Mouse (Mus musculus): ENCODE results near the gene Gm17349.

Gene Gm17349

DNA sequence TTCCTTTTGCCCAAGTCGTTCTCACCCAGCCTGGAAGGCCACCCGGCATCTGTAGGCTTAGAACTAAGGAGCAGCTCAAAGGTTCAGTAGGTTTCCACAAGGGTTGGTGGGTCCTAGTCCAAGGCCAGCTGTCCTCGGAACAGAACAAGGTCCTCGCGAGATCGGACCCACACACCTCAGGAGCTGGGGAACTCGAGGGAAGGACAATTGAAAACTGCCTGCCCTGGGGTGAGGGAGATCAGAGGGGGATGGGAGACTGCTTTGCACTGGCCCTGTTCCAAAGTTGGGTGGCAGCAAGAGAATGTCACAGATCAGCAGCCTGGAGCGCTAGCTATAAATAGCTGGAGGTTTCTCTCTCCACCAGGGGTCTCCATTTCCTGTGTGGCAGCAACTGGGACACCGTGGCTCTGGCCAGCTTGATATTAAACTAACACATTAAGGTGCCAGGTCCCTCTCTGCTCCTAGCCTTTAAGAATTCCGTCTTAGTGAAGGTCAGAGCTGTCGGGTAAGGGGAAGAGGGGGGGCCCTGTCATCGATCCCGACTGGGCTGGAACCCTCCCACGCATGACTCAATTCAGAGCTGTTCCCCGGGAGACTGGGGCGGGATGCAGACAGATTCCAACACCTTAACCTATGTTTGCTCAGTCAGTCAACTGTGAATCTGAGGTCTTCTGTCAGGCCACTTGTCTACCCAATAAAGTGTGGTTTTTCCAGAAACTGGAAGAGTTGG is 19.2 kb upstream of the Gm17349 start:
- Histone ChIP-seq H3K27me3 (ENCODE audit: control insufficient read depth, insufficient read depth, low read length, poor library complexity, severe bottlenecking) (no peaks in the 10 kb centered on the region), H3K36me3 (ENCODE audit: control insufficient read depth, insufficient read depth, low read length, poor library complexity, severe bottlenecking) (peaks cover 8% of the 10 kb centered on the region; the same call in 1 of the 2 replicates)
- peak; percentile 56 for DNase-seq (ENCODE audit: low read depth, low spot score)

DNA sequence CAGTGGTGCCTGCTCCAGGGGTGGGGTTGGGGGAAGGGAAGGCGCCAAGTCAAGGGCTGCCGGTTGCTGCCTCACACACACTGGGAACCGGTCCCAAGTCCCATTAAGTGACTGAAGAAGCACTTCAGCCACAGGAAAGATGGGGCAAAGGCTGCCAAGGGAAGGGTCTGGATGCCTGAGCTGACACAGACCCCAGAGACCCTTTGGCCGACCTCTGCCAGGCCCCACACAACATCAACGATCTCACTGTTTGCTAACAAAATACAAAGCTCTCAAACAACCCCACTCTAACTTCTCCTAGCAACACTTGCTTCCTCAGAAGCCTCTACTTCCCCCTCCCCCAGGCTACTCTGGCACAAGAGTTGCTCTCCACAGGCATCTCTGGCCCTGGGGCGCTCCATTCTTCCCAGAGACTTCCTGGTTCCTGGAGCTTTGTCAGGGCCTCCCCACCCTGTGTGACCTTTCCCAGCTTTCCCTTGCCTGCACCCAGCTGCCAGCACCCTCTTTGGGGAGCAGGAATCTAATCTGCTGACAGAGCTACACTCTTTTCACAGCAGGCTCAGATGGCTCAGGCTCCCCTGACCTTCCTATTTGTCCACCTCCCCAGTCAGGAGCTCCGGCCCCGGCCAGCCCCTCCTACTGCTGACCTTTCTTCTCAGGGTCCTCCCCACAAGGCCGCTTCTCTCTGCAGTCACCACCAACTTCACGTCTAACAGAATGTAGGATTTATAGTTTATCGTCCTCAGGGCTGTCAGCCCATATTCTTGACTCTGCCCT is 18.4 kb upstream of the Gm17349 start:
- no peaks in the 10 kb centered on the region for H3K27me3 ChIP-seq (ENCODE audit: control insufficient read depth, insufficient read depth, low read length, poor library complexity, severe bottlenecking)
- DNase-seq (ENCODE audit: low read depth, low spot score), result no peak

DNA sequence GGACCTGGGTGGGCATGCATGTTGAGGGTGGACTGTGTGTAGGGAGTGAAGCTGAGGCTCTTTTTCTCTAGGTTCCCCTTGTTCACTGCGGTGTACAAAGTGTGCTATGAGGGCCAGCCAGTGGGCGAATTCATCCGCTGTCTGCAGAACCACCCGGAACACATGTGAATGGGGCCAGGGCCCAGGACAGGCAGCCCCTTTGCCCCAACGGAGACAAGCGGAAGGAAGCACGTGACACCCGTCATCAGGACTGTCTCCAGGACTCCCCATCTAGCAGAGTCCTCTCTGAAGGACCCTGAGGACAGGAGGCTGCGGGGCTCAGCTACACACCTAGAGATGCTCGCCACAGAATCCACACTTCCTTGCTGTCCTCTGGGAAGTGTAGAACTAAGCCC is 17.8 kb upstream of the Gm17349 start:
- H3K27me3 ChIP-seq (ENCODE audit: control insufficient read depth, insufficient read depth, low read length, poor library complexity, severe bottlenecking), result no peaks in the 10 kb centered on the region
- peak; percentile 18 for DNase-seq (ENCODE audit: low read depth, low spot score)
- H3K36me3 ChIP-seq (ENCODE audit: control insufficient read depth, insufficient read depth, low read length, poor library complexity, severe bottlenecking), result peaks cover 4% of the 10 kb centered on the region; the same call in 1 of the 2 replicates

More for the DNA sequence above, 18.4 kb upstream of the Gm17349 start:
- peaks cover 5% of the 10 kb centered on the region; the same call in 1 of the 2 replicates for H3K36me3 ChIP-seq (ENCODE audit: control insufficient read depth, insufficient read depth, low read length, poor library complexity, severe bottlenecking)

DNA sequence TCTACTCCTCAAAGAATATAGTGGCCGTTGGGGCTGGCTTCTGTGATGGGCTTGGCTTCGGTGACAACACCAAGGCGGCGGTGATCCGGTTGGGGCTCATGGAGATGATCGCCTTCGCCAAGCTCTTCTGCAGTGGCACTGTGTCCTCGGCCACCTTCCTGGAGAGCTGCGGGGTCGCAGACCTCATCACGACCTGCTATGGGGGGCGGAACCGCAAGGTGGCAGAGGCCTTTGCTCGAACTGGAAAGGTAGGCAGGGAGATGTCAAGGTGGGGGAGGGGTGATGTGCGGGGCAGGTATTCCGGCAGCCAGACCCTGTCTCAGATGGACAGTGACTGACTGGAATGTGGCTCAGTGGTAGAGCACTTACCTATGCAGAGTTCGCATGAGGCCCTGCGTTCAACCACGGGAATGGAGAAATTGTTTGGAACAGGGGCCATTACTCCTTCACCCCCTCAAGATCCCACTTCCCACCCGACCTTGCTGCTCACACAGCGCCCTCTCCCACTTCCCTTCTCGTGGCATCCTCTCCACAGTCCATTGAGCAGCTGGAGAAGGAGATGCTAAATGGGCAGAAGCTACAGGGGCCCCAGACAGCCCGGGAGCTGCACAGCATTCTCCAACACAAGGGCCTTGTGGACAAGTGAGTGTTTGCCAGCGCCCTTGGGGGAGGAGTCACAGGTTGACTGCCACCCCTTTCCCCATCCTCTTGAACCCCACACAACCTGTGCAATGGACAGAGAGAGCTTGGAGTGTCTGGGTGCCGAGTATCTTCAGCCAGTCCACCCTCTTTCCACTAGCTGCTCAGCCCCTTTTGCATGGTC is 16.8 kb upstream of the Gm17349 start:
- no peaks in the 10 kb centered on the region for H3K27me3 ChIP-seq (ENCODE audit: control insufficient read depth, insufficient read depth, low read length, poor library complexity, severe bottlenecking)
- H3K36me3 ChIP-seq (ENCODE audit: control insufficient read depth, insufficient read depth, low read length, poor library complexity, severe bottlenecking), result no peaks in the 10 kb centered on the region
- DNase-seq (ENCODE audit: low read depth, low spot score), result no peak

DNA sequence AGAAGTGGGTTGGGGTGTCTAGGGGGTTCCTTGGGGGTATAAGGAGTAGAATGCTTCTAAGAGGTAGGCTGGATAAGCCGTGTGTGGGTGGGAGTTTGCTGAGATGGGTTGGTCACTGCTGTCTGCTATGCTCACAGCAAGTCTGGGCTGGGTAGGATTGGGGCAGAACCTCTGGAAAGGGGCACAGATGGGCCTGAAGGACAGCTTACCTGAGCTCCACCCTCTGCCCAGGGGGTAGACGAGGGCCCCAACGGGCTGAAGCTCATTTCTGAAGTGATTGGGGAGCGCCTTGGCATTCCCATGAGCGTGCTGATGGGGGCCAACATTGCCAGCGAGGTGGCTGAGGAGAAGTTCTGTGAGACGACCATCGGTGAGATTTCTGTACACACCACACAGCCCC is 14.6 kb upstream of the Gm17349 start:
- no peaks in the 10 kb centered on the region for H3K36me3 ChIP-seq (ENCODE audit: control insufficient read depth, insufficient read depth, low read length, poor library complexity, severe bottlenecking)
- no peak for DNase-seq (ENCODE audit: low read depth, low spot score)
- no peaks in the 10 kb centered on the region for H3K27me3 ChIP-seq (ENCODE audit: control insufficient read depth, insufficient read depth, low read length, poor library complexity, severe bottlenecking)

DNA sequence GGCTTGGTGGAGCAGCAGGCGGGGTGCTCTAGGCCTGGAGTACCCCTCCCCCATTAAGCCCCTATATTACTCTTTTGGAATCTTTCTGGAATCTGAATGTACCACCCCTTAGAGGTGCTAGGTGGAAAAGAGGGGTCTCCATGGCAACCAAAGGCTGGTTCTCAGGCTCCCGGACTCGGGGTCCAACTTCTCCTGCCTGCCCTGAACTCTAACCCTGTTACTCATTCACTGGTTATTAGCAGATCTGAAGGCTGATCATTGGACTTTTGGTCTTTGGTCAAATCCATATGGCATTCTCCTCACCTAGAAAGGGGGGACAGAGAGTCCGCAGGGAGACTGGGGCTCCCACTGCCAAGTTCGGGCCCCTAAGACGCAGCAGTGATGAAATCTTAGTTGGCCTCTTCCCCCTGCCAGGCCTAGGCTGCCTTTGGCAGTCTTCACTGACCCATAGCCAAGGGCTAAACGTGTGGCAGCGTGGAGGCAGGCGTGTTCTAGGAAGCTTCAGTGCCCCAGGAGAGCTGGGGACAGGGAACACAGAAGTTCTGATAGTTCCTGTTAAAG is 13.3 kb upstream of the Gm17349 start:
- no peak for DNase-seq (ENCODE audit: low read depth, low spot score)
- Histone ChIP-seq H3K36me3 (ENCODE audit: control insufficient read depth, insufficient read depth, low read length, poor library complexity, severe bottlenecking) (no peaks in the 10 kb centered on the region), H3K27me3 (ENCODE audit: control insufficient read depth, insufficient read depth, low read length, poor library complexity, severe bottlenecking) (no peaks in the 10 kb centered on the region)

DNA sequence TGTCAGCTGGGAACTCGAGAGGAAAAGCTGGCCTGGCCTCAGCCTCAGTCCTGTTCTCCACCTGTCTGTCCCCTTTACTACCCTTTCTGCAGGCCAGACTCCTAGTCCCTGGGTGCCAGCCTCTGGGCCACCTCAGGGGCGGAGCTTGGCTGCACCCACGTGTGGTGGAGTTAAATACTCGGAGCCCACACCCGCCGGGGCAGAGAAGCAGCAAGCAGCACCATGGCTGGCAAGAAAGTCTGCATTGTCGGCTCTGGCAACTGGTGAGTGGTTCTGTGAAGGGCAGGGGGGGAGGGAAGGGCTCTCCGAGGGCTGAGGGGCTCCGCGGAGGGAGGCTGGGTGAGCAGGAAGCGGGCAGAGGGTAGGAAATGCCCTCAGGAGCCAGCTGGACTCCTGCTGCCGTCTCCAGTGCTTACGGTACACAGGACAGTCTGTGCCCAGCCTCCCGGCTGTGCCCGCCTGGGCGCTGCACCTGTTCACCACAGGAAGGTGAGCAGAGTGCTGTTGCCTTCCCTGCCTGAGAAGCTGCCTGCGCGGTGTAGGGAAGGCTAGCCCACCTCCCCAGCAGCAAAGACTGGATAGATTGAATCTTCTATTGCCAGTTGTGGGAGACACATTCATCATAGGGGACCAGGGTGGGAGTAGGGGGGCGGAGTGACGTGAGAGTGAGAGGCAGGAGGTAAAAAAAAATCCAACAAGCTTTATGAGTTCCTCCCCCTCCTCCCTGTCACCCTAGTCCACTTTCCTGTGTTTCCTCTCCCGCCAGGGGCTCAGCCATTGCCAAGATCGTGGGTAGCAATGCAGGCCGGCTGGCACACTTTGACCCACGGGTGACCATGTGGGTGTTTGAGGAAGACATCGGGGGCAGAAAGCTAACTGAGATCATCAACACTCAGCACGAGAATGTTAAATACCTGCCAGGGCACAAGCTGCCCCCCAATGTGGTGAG is 12.4 kb upstream of the Gm17349 start, which contains the start of gene Gpd1:
Gene Gpd1, plus strand, starts transcription at position 130 of the 949 bp plus-strand sequence.
- H3K36me3 ChIP-seq (ENCODE audit: control insufficient read depth, insufficient read depth, low read length, poor library complexity, severe bottlenecking), result peaks cover 2% of the 10 kb centered on the region; the same call in 1 of the 2 replicates
- no peak for DNase-seq (ENCODE audit: low read depth, low spot score)
- no peaks in the 10 kb centered on the region for H3K27me3 ChIP-seq (ENCODE audit: control insufficient read depth, insufficient read depth, low read length, poor library complexity, severe bottlenecking)

DNA sequence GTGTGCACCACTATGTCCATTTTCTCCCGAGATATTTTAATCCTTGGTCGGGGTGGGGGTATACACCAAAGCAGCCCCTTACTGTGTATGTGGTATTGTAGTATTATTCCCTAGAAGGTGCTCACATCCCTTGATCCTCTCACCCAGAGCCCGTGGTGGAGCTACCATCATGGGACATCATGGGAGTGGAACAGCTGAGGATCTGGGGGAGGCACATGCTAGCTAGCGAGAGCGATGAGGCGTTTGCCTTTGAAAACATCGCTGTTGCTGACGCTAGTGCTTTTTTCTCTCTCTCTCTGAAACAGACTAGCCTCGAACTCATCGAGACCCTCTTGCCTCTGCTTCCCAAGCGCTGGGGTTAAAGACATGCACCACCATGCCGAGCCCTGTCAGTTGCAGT is 11.5 kb upstream of the Gm17349 start:
- peaks cover 4% of the 10 kb centered on the region; the same call in 1 of the 2 replicates for H3K36me3 ChIP-seq (ENCODE audit: control insufficient read depth, insufficient read depth, low read length, poor library complexity, severe bottlenecking)
- no peaks in the 10 kb centered on the region for H3K27me3 ChIP-seq (ENCODE audit: control insufficient read depth, insufficient read depth, low read length, poor library complexity, severe bottlenecking)
- DNase-seq (ENCODE audit: low read depth, low spot score), result no peak

DNA sequence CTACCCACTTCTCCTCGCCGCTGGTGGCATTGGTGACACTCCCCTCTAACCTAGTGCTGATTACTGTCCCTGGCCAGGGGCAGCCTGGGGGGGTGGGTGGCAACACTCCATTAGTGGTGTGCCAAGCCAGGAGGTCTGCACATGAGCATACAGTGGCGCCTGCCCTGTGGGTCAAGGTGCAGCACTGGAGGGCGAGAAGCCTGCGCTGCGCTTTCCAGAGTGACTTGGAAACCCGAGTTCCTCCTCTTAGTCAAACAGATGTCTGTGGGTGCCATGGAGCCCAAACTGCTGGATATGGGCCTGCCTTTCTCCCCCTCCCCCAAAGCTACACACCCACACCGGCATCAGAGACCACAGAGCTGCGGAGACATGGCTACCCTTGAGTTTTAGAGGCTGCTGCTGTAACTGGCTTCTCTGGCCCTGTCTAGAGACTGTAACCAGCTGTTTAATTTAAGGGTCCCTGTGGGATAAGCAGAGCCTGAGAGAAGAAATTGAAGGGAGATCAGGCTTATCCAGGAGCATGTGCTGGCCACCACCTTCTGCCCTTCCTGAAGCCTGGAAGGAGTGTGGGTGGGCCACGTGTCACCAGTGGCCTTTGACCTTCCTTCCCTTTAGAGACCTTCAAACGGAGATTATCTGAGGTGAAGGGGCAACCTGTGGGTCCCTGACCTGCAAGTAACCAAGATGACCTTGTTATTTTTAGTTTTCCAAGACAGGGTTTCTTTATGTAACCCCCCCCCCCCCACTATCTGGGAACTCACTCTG is 10.9 kb upstream of the Gm17349 start:
- H3K27me3 ChIP-seq (ENCODE audit: control insufficient read depth, insufficient read depth, low read length, poor library complexity, severe bottlenecking), result no peaks in the 10 kb centered on the region
- no peak for DNase-seq (ENCODE audit: low read depth, low spot score)
- peaks cover 8% of the 10 kb centered on the region for H3K36me3 ChIP-seq (ENCODE audit: control insufficient read depth, insufficient read depth, low read length, poor library complexity, severe bottlenecking)

DNA sequence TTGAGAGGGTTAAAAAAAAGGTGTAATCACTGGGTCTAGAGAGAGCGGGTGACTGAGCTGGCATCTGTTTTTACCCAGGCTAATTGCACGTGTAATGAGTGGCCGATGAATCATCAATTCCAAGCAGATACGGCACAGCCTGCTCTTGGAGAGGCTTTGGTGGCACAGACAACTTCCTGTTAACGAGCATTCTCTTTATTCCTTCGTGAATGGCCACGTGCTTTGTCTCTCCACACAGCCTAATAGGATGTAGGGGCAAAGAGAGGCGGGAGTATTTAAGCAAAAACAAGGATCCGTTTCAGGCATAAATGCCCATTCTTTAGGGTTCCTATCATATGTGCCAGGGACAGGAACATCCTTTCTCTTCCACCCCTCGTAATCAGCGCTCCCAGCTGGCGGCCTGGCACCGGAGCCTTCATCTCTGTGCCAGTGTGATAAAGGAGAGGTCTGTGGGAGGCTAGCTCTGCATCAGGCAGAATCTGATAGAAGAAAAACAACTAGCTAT is 10.1 kb upstream of the Gm17349 start:
- DNase-seq (ENCODE audit: low read depth, low spot score), result no peak
- H3K27me3 ChIP-seq (ENCODE audit: control insufficient read depth, insufficient read depth, low read length, poor library complexity, severe bottlenecking), result no peaks in the 10 kb centered on the region
- peaks cover 8% of the 10 kb centered on the region for H3K36me3 ChIP-seq (ENCODE audit: control insufficient read depth, insufficient read depth, low read length, poor library complexity, severe bottlenecking)

DNA sequence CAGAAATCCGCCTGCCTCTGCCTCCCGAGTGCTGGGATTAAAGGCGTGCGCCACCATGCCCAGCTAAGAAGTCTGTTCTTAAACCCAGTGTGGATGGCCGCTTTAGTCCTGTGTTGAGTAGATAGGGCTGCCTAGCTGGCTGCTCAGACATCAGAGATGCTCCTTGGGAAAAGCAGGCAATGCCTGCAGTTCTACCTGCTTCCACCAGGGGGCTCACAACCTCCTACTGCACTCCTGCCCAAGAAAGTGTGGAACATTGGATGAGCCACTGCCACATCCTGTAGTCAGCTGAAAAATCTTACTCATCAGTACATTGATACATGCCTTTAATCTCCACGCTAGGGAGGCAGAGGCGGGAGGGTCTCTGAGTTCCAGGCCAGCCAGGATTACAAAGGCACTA is 9.6 kb upstream of the Gm17349 start:
- Histone ChIP-seq H3K36me3 (ENCODE audit: control insufficient read depth, insufficient read depth, low read length, poor library complexity, severe bottlenecking) (peaks cover 10% of the 10 kb centered on the region), H3K27me3 (ENCODE audit: control insufficient read depth, insufficient read depth, low read length, poor library complexity, severe bottlenecking) (no peaks in the 10 kb centered on the region)
- DNase-seq (ENCODE audit: low read depth, low spot score), result peak; percentile 74

DNA sequence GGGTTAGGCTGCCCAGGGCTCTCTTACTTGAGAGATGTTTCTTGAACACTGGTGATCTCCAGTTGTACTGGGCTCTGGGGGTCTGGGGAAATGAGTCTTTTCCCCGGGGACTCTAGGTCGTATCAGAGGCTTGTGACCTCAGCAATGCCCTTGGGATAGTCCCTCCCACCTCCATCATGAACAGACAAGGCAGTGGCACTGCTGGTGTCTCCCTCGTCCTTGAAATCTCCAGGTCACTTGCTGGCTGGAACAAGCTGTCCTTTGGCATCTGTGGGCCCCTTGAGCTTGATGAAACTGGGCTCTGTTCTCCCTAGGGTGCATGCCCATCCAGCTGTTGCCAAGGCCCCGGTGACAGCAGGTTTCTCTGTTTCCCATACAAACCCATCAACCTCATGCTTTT is 8.9 kb upstream of the Gm17349 start:
- Histone ChIP-seq H3K27me3 (ENCODE audit: control insufficient read depth, insufficient read depth, low read length, poor library complexity, severe bottlenecking) (no peaks in the 10 kb centered on the region), H3K36me3 (ENCODE audit: control insufficient read depth, insufficient read depth, low read length, poor library complexity, severe bottlenecking) (peaks cover 15% of the 10 kb centered on the region)
- no peak for DNase-seq (ENCODE audit: low read depth, low spot score)

DNA sequence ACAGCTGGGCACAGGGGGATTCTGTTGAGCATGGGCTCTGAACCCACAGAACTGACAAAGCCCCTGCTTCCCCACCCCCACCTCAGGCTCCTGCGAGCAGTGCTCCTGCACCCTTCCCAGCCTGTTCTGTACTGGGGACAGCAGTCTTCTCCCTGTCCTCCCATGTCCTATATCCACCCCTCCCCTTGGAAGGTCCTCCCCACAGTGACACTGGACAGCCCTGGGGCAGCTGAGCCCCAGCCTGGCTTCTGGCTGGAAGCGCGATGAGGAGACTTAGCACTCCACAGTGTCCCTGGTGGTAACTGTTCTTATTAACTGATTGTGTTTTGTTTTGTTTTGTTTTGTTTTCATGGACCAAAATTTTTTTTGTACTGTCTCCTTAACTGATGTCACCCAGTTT is 8.3 kb upstream of the Gm17349 start:
- DNase-seq (ENCODE audit: low read depth, low spot score), result no peak
- Histone ChIP-seq H3K36me3 (ENCODE audit: control insufficient read depth, insufficient read depth, low read length, poor library complexity, severe bottlenecking) (peaks cover 15% of the 10 kb centered on the region), H3K27me3 (ENCODE audit: control insufficient read depth, insufficient read depth, low read length, poor library complexity, severe bottlenecking) (no peaks in the 10 kb centered on the region)

Data from splenic B cell, adult 2 months (primary cell).